Mouse (Mus musculus): Measurements from ENCODE around the gene Srgap1. TPM values are rescaled to one million over a fixed set of nuclear protein-coding genes. Genes with fewer than 3 reads are reported as not detected.
A peak's percentile ranks its signal among the peaks of the same experiment; 100 is the strongest.

The Srgap1 gene
- total and polyA plus RNA-seq, 2 experiments from 2014 or later, result 18.8 to 24.4 TPM

- H3K27me3 ChIP-seq (ENCODE audit: insufficient read depth, low read length), result no peaks in the 10 kb centered on the region
- no peaks in the 10 kb centered on the region for H3K9me3 ChIP-seq (ENCODE audit: low read length)
- ATAC-seq, result peak; percentile 35; the same call in 1 of the 2 replicates
- TF ChIP-seq CTCF (IDR thresholded peaks at IDR 0.05; ENCODE audit: low read depth), result no peak
- no peak overlapping the region for H3K4me3 ChIP-seq (ENCODE audit: low read length)
- H3K4me2 ChIP-seq (ENCODE audit: low read depth, low read length), result peak overlapping the region; percentile 27; the same call in 1 of the 2 replicates
- no peak overlapping the region for H3K27ac ChIP-seq
- 42% methylated on average over 29 of the region's 29 CpGs for WGBS
- H3K36me3 ChIP-seq (ENCODE audit: insufficient read depth, low read length), result no peaks in the 10 kb centered on the region
- no peaks in the 10 kb centered on the region; the same call in 1 of the 2 replicates for H3K4me1 ChIP-seq (ENCODE audit: insufficient read depth, low read length)
- H3K9ac ChIP-seq (replicated peaks; ENCODE audit: low read length), result no peak overlapping the region
- DNase-seq (ENCODE audit: low spot score), result peak; percentile 39
Observed at GRCm38 (mm10) chr10:121830335-121831307, 216.5 kb downstream of the Srgap1 start.

DNA sequence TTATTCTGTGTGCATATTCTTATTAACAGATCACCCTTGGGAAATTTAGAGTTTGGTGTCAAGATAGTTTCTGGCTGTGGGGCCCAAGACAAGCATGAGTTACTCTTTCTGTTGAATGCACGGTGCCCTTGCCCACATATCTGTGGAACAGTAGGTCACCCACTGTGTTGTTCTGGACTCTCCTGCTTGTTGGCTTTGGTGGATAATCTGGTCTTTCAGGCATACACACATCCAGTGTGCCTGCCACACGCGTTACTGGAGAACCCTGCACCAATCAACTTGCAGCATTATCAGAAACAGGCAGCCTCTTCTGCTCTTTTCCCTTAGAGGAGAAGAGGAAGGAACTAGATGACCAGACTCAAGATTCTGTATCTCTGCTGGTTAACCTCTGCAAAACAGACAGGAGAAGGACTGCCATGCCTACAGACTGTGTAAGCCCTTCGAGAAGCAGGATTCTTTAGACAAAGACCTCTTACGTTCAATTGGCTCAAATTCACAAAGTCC is 217.3 kb downstream of the Srgap1 start:
- H3K4me1 ChIP-seq (ENCODE audit: insufficient read depth, low read length), result no peaks in the 10 kb centered on the region; the same call in 1 of the 2 replicates
- H3K27me3 ChIP-seq (ENCODE audit: insufficient read depth, low read length), result no peaks in the 10 kb centered on the region
- peak overlapping the region; percentile 27; the same call in 1 of the 2 replicates for H3K4me2 ChIP-seq (ENCODE audit: low read depth, low read length)
- DNase-seq (ENCODE audit: low spot score) (no peak), ATAC-seq (0 out of 2 replicates have a peak, but pooled peaks have one; percentile 5)
- 47% methylated on average over 5 of the region's 5 CpGs for WGBS
- no peaks in the 10 kb centered on the region for H3K36me3 ChIP-seq (ENCODE audit: insufficient read depth, low read length)
- no peaks in the 10 kb centered on the region for H3K9me3 ChIP-seq (ENCODE audit: low read length)
- no peak overlapping the region for H3K4me3 ChIP-seq (ENCODE audit: low read length)
- no peak for TF ChIP-seq CTCF (IDR thresholded peaks at IDR 0.05; ENCODE audit: low read depth)
- H3K9ac ChIP-seq (replicated peaks; ENCODE audit: low read length), result no peak overlapping the region
- H3K27ac ChIP-seq, result no peak overlapping the region

- DNase-seq (ENCODE audit: low spot score) (no peak), ATAC-seq (no peak)
- Histone ChIP-seq H3K36me3 (ENCODE audit: insufficient read depth, low read length) (no peaks in the 10 kb centered on the region), H3K9me3 (ENCODE audit: low read length) (no peaks in the 10 kb centered on the region), H3K9ac (replicated peaks; ENCODE audit: low read length) (no peak overlapping the region), H3K27ac (no peak overlapping the region), H3K4me2 (ENCODE audit: low read depth, low read length) (no peak overlapping the region), H3K4me1 (ENCODE audit: insufficient read depth, low read length) (no peaks in the 10 kb centered on the region; the same call in 1 of the 2 replicates), H3K4me3 (ENCODE audit: low read length) (no peak overlapping the region), H3K27me3 (ENCODE audit: insufficient read depth, low read length) (no peaks in the 10 kb centered on the region)
- WGBS, result 47% methylated on average over 6 of the region's 6 CpGs
- no peak for TF ChIP-seq CTCF (IDR thresholded peaks at IDR 0.05; ENCODE audit: low read depth)
Observed at GRCm38 (mm10) chr10:121829034-121829433, 218.1 kb downstream of the Srgap1 start.

- Histone ChIP-seq H3K4me2 (ENCODE audit: low read depth, low read length) (no peak overlapping the region), H3K9me3 (ENCODE audit: low read length) (no peaks in the 10 kb centered on the region), H3K27ac (no peak overlapping the region), H3K4me1 (ENCODE audit: insufficient read depth, low read length) (no peaks in the 10 kb centered on the region), H3K27me3 (ENCODE audit: insufficient read depth, low read length) (no peaks in the 10 kb centered on the region), H3K36me3 (ENCODE audit: insufficient read depth, low read length) (peaks cover 17% of the 10 kb centered on the region), H3K9ac (replicated peaks; ENCODE audit: low read length) (no peak overlapping the region), H3K4me3 (ENCODE audit: low read length) (no peak overlapping the region)
- DNase-seq (ENCODE audit: low spot score) (no peak), ATAC-seq (no peak)
- 71% methylated on average over 5 of the region's 5 CpGs for WGBS
- TF ChIP-seq CTCF (IDR thresholded peaks at IDR 0.05; ENCODE audit: low read depth), result no peak
Observed at GRCm38 (mm10) chr10:121822674-121823073, 224.4 kb downstream of the Srgap1 start.

GRCm38 (mm10) chr10:121820846-121821245 is 226.3 kb downstream of the Srgap1 start:
- no peaks in the 10 kb centered on the region for H3K27me3 ChIP-seq (ENCODE audit: insufficient read depth, low read length)
- H3K36me3 ChIP-seq (ENCODE audit: insufficient read depth, low read length), result peaks cover 17% of the 10 kb centered on the region
- ATAC-seq (no peak), DNase-seq (ENCODE audit: low spot score) (no peak)
- no peak overlapping the region for H3K9ac ChIP-seq (replicated peaks; ENCODE audit: low read length)
- 87% methylated on average over 7 of the region's 7 CpGs for WGBS
- H3K4me1 ChIP-seq (ENCODE audit: insufficient read depth, low read length), result no peaks in the 10 kb centered on the region
- no peak overlapping the region for H3K4me2 ChIP-seq (ENCODE audit: low read depth, low read length)
- H3K27ac ChIP-seq, result no peak overlapping the region
- no peak overlapping the region for H3K4me3 ChIP-seq (ENCODE audit: low read length)
- H3K9me3 ChIP-seq (ENCODE audit: low read length), result no peaks in the 10 kb centered on the region
- TF ChIP-seq CTCF (IDR thresholded peaks at IDR 0.05; ENCODE audit: low read depth), result no peak

GRCm38 (mm10) chr10:121817983-121818382 is 229.1 kb downstream of the Srgap1 start:
- ATAC-seq (no peak), DNase-seq (ENCODE audit: low spot score) (no peak)
- H3K9me3 ChIP-seq (ENCODE audit: low read length), result no peaks in the 10 kb centered on the region
- H3K4me1 ChIP-seq (ENCODE audit: insufficient read depth, low read length), result no peaks in the 10 kb centered on the region
- no peak for TF ChIP-seq CTCF (IDR thresholded peaks at IDR 0.05; ENCODE audit: low read depth)
- H3K4me3 ChIP-seq (ENCODE audit: low read length), result no peak overlapping the region
- peaks cover 13% of the 10 kb centered on the region for H3K36me3 ChIP-seq (ENCODE audit: insufficient read depth, low read length)
- H3K4me2 ChIP-seq (ENCODE audit: low read depth, low read length), result no peak overlapping the region
- no peak overlapping the region for H3K27ac ChIP-seq
- 40% methylated on average over 7 of the region's 7 CpGs for WGBS
- no peaks in the 10 kb centered on the region for H3K27me3 ChIP-seq (ENCODE audit: insufficient read depth, low read length)
- no peak overlapping the region for H3K9ac ChIP-seq (replicated peaks; ENCODE audit: low read length)
